Mouse (Mus musculus): ENCODE measurements around the gene Calhm5. TPM values are rescaled to one million over a fixed set of nuclear protein-coding genes. Genes with fewer than 3 reads are reported as not detected.

The Calhm5 gene
- polyA plus RNA-seq (2012): not detected in 2 replicates

DNA sequence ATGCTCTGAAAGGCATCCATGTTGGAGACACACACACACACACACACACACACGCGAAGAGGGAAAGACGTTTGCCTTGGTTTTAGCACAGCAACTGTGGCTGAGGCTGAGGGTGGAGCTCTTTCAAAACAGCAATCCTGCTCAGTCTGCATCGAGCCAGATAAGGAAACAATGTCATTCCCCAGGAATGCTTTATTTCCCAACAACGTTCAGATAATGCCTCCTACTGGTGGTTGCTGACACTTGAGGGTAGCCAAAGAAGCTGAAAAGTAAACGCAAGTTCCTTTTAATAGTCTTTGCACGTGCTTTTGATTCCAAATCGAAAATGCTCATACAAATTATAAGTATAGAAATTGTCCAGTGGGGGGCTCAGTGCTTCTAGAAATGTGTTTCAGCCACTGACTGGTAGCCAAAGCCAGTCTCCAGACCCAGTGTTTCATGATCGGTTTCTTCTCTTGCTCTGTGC, at the start of gene Calhm5:
Gene Calhm5 (minus strand): TSS at position 102 of the 466 bp plus-strand sequence.
- no peaks in the 10 kb centered on the region for H3K9me3 ChIP-seq (ENCODE audit: control insufficient read depth, low read length)
- H3K4me3 ChIP-seq (replicated peaks): no peak within 1 kb of the TSS
- TF ChIP-seq GATA1 (IDR thresholded peaks at IDR 0.05; ENCODE audit: low read length) (no peak), TAL1 (IDR thresholded peaks at IDR 0.05; ENCODE audit: low read length) (no peak)
- H3K4me1 ChIP-seq (ENCODE audit: control insufficient read depth): no peaks in the 10 kb centered on the region
- H3K27me3 ChIP-seq (ENCODE audit: control insufficient read depth): no peaks in the 10 kb centered on the region
- no peaks in the 10 kb centered on the region for H3K36me3 ChIP-seq (ENCODE audit: control insufficient read depth)

DNA sequence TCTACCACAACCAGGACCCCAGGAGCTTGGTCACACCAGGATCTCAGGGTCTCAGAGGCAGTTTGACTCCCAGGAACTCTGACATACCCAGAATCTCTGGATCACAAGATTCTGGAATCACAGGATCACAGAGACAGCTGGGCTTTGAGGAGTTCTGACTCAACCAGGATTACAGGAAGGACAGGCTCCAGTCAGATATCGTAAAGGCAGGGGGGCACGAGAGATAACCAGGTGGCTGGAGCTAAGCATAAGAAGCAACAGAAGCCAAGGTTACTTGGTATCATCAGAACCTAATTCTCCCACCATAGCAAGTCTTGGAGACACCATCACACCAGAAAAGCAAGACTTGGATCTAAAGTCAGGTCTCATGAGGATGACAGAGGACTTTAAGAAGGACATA, 45.4 kb upstream of the Calhm5 start:
- H3K36me3 ChIP-seq (ENCODE audit: control insufficient read depth): no peaks in the 10 kb centered on the region
- H3K27me3 ChIP-seq (ENCODE audit: control insufficient read depth): no peaks in the 10 kb centered on the region
- H3K4me1 ChIP-seq (ENCODE audit: control insufficient read depth): no peaks in the 10 kb centered on the region
- TF ChIP-seq TAL1 (IDR thresholded peaks at IDR 0.05; ENCODE audit: low read length) (no peak), GATA1 (IDR thresholded peaks at IDR 0.05; ENCODE audit: low read length) (no peak)
- H3K9me3 ChIP-seq (ENCODE audit: control insufficient read depth, low read length): no peaks in the 10 kb centered on the region
- H3K4me3 ChIP-seq (replicated peaks): no peak overlapping the region

DNA sequence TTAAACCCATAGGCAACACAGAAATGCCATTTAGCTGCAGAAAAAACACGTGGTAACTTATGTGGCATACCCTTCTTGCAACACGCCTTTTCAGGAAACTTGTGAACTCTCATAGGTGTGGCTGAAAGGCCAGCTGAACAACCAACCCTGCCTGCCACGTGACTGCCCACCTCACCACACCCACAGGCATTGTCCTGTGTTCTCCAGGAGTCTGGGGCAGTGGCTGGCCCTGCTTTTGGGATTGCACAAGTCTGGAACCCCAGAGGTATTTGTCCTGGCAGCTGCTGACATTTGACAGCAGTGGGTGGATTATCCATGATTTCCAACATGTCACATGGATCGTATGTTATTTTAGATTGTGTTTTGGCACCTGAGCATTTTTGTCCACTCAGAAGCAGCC, 43.4 kb upstream of the Calhm5 start:
- no peak for TF ChIP-seq TAL1 (IDR thresholded peaks at IDR 0.05; ENCODE audit: low read length)
- no peak for TF ChIP-seq GATA1 (IDR thresholded peaks at IDR 0.05; ENCODE audit: low read length)
- no peaks in the 10 kb centered on the region for H3K27me3 ChIP-seq (ENCODE audit: control insufficient read depth)
- no peaks in the 10 kb centered on the region for H3K36me3 ChIP-seq (ENCODE audit: control insufficient read depth)

DNA sequence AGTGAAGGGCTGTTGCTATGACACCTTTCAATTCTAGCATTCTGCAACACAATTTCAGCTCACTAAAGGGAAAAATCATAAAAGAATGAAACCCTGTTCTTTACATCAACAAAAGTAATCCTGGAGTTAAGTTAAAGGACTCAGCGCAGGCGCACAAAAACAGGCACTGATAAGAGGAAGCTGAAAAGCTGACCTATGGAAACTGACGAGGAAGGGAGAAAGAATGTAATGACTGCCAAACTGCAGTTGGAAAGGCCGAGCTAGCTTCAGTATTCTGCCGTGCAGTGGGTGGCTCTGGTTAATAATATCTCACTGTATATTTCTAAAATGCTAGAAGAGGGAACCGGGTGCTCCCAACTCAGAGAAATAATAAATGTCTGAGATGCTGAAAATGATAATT, 41.7 kb upstream of the Calhm5 start:
- Histone ChIP-seq H3K27me3 (ENCODE audit: control insufficient read depth) (no peaks in the 10 kb centered on the region), H3K36me3 (ENCODE audit: control insufficient read depth) (no peaks in the 10 kb centered on the region), H3K9me3 (ENCODE audit: control insufficient read depth, low read length) (no peaks in the 10 kb centered on the region), H3K4me1 (ENCODE audit: control insufficient read depth) (no peaks in the 10 kb centered on the region), H3K4me3 (replicated peaks) (no peak overlapping the region)
- TF ChIP-seq GATA1 (IDR thresholded peaks at IDR 0.05; ENCODE audit: low read length): no peak
- TF ChIP-seq TAL1 (IDR thresholded peaks at IDR 0.05; ENCODE audit: low read length): no peak

More for the DNA sequence above, 43.4 kb upstream of the Calhm5 start:
- Histone ChIP-seq H3K9me3 (ENCODE audit: control insufficient read depth, low read length) (no peaks in the 10 kb centered on the region), H3K4me1 (ENCODE audit: control insufficient read depth) (no peaks in the 10 kb centered on the region), H3K4me3 (replicated peaks) (no peak overlapping the region)

DNA sequence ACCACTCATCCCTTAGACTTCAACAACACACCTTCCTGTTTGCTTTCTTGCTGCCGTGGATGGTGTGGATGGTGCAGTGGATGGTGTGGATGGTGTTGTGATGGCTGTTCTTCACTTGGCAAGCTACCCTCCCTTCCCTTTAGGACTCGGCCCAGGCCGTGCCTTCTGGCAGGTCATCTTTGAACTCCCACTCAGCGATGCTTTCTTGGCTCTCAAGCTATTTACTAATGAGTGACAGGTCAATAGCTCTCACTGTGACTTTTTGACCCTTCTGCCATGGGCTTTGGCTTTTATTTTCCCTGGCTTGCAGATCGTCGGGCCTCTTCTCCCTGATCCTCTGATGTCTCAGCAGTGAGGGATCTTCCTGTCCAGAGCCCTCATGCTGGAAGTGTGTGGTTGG, 40.1 kb upstream of the Calhm5 start:
- Histone ChIP-seq H3K4me1 (ENCODE audit: control insufficient read depth) (no peaks in the 10 kb centered on the region), H3K36me3 (ENCODE audit: control insufficient read depth) (no peaks in the 10 kb centered on the region), H3K27me3 (ENCODE audit: control insufficient read depth) (no peaks in the 10 kb centered on the region), H3K4me3 (replicated peaks) (no peak overlapping the region), H3K9me3 (ENCODE audit: control insufficient read depth, low read length) (no peaks in the 10 kb centered on the region)
- no peak for TF ChIP-seq GATA1 (IDR thresholded peaks at IDR 0.05; ENCODE audit: low read length)
- TF ChIP-seq TAL1 (IDR thresholded peaks at IDR 0.05; ENCODE audit: low read length): no peak

DNA sequence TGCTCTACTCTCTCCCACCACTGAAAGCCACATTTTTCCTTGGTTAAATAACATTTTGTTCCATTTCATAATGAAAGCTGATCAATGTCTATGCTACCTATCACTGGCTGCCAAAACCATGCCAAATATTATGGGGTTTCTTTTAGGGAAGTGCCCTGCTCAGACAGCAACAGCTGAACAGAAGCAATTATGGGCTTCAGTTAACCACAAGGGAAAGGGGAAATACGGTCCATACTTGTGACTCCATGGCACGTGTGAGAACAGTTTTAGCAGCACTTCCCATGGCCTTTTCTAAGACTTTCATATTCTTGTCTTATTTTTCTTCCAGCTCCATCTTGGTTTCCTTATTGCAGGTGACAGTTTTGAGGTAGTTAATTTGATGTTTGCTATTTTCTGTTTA, 35.0 kb upstream of the Calhm5 start:
- H3K4me3 ChIP-seq (replicated peaks): no peak overlapping the region

DNA sequence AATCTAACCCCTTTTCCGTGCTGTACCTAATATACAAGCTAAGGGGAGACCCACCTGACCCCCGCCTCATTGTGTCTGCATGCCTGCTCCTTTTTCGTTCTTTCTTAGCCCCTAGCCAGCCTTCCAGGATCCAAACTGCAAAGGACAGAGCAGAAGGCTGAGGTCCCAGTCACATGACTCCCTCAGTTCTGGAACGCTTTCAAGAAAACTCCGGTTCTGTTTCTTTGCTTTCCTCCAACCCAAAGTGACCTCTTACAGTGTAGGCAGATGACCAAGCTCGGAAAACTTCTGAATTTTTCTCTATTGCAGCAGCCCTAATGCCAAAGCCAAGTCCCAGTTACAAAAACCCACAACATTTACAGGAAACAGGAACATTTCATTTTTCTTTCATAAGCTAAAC, 32.1 kb upstream of the Calhm5 start:
- Histone ChIP-seq H3K27me3 (ENCODE audit: control insufficient read depth) (peaks cover 5% of the 10 kb centered on the region), H3K9me3 (ENCODE audit: control insufficient read depth, low read length) (no peaks in the 10 kb centered on the region), H3K36me3 (ENCODE audit: control insufficient read depth) (no peaks in the 10 kb centered on the region), H3K4me1 (ENCODE audit: control insufficient read depth) (no peaks in the 10 kb centered on the region), H3K4me3 (replicated peaks) (no peak overlapping the region)
- TF ChIP-seq GATA1 (IDR thresholded peaks at IDR 0.05; ENCODE audit: low read length) (no peak), TAL1 (IDR thresholded peaks at IDR 0.05; ENCODE audit: low read length) (no peak)

More for the DNA sequence above, 35.0 kb upstream of the Calhm5 start:
- no peaks in the 10 kb centered on the region for H3K4me1 ChIP-seq (ENCODE audit: control insufficient read depth)
- TF ChIP-seq GATA1 (IDR thresholded peaks at IDR 0.05; ENCODE audit: low read length) (no peak), TAL1 (IDR thresholded peaks at IDR 0.05; ENCODE audit: low read length) (no peak)
- no peaks in the 10 kb centered on the region for H3K36me3 ChIP-seq (ENCODE audit: control insufficient read depth)
- H3K27me3 ChIP-seq (ENCODE audit: control insufficient read depth): peaks cover 5% of the 10 kb centered on the region
- no peaks in the 10 kb centered on the region for H3K9me3 ChIP-seq (ENCODE audit: control insufficient read depth, low read length)

DNA sequence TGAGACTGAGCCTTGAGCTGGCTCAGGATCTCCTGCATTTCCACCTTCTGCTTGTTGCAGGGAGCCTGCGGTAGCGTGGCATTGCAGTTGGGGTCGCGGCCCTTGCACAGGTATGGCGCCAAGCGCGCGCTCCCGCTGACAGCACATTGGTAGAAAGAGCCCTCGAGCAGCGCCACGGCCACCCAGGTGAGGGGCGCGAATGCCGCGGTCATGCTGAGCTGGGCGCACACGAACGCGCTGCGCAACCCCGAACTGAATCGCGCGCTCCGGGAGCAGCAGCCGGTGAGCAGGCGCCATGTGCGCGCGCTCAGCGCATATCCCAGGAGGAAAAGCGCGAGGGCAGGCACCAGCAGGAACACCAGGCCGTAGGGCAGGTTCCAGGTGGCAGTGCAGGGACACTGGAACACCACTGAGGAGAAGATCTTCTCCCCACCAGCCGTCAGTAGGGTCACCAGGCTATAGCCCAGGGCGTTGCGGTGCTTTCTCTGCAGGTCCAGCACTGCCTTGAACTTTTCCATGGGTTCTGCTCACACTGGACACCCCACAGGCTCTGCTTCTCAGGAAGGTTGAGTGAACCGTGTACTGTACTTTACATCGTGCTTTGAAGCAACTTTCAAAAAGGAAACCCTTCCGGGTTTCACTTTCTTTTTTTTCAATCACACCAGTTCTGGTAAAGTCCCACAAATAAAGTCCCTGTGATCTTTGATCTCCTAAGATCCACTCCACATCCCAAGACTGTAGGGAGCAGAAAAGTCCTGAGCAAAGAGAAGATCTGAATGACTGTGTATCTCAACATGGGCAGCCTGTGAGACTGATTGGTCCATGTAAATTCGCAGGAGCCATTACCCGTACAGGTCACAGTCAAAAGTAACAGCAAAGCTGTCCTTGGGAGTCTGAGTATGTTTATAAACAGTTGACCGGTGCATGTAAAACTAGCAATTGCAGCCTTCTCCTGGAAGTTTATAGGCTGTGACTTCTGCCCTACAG, 31.4 kb upstream of the Calhm5 start, which contains the start of gene Calhm6:
Gene Calhm6 (minus strand): TSS at position 593 of the 987 bp plus-strand sequence.
- Histone ChIP-seq H3K27me3 (ENCODE audit: control insufficient read depth) (peaks cover 5% of the 10 kb centered on the region), H3K4me3 (replicated peaks) (peak within 1 kb of the TSS; percentile 22)
- TF ChIP-seq TAL1 (IDR thresholded peaks at IDR 0.05; ENCODE audit: low read length) (no peak), GATA1 (IDR thresholded peaks at IDR 0.05; ENCODE audit: low read length) (no peak)

DNA sequence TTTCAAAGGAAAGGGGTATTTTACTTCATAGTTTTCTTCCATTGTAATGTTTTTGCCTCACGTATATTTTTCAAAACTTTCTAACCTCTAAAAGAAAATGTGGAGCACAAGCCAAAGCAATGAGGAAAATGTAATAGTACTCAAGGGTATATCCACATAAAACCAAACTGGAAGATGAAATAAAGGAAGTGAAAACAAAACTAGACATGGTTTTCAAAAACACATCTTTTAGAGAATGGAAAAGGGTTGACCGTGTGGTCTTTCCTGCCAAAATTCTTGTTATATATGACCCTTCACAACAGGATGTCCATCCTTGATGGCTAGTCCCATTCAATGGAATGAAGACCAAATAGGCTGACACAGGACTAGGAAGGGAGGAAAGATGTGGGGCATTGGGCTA, 22.1 kb upstream of the Calhm5 start:
- Histone ChIP-seq H3K36me3 (ENCODE audit: control insufficient read depth) (no peaks in the 10 kb centered on the region), H3K4me1 (ENCODE audit: control insufficient read depth) (no peaks in the 10 kb centered on the region), H3K27me3 (ENCODE audit: control insufficient read depth) (no peaks in the 10 kb centered on the region), H3K9me3 (ENCODE audit: control insufficient read depth, low read length) (no peaks in the 10 kb centered on the region), H3K4me3 (replicated peaks) (no peak overlapping the region)
- TF ChIP-seq GATA1 (IDR thresholded peaks at IDR 0.05; ENCODE audit: low read length) (no peak), TAL1 (IDR thresholded peaks at IDR 0.05; ENCODE audit: low read length) (no peak)

More for the DNA sequence above, 31.4 kb upstream of the Calhm5 start, which contains the start of gene Calhm6:
- Histone ChIP-seq H3K36me3 (ENCODE audit: control insufficient read depth) (no peaks in the 10 kb centered on the region), H3K4me1 (ENCODE audit: control insufficient read depth) (no peaks in the 10 kb centered on the region), H3K9me3 (ENCODE audit: control insufficient read depth, low read length) (no peaks in the 10 kb centered on the region)

Measured in erythroblast, embryonic 14.5 days (primary cell).